Mouse (Mus musculus): ENCODE measurements around the gene 1500009C09Rik. TPM values are rescaled to one million over a fixed set of nuclear protein-coding genes. Genes with fewer than 3 reads are reported as not detected.
"Not testable (repeated sequence)": the region's sequence is repeated elsewhere in the genome, so short reads cannot be mapped to it uniquely, and the experiment has no call there.

Gene 1500009C09Rik
- total and polyA plus RNA-seq, 2 experiments from 2014 or later: 17.9 to 156 TPM

GRCm38 (mm10) chr15:82236565-82236964 is 15.6 kb upstream of the 1500009C09Rik start:
- H3K4me2 ChIP-seq (ENCODE audit: low read depth, low read length, poor library complexity, severe bottlenecking): no peak overlapping the region
- no peak overlapping the region for H3K27ac ChIP-seq (ENCODE audit: low read depth, low read length)
- H3K27me3 ChIP-seq (ENCODE audit: insufficient read depth, low read length): no peaks in the 10 kb centered on the region
- no peak overlapping the region for H3K4me3 ChIP-seq (ENCODE audit: low read depth, low read length)
- WGBS: 17% methylated on average over 5 of the region's 5 CpGs
- no peaks in the 10 kb centered on the region for H3K4me1 ChIP-seq (ENCODE audit: insufficient read depth, low read length)
- peak; percentile 99 for TF ChIP-seq CTCF (IDR thresholded peaks at IDR 0.05)
- peak; percentile 71; the same call in 1 of the 2 replicates for ATAC-seq (ENCODE audit: low FRiP score)
- no peaks in the 10 kb centered on the region for H3K36me3 ChIP-seq (ENCODE audit: insufficient read depth, low read length)
- DNase-seq (ENCODE audit: low spot score): peak; percentile 82
- H3K9me3 ChIP-seq (ENCODE audit: low read length): no peaks in the 10 kb centered on the region
- no peak overlapping the region for H3K9ac ChIP-seq (replicated peaks; ENCODE audit: low read length, poor library complexity, severe bottlenecking)

- Histone ChIP-seq H3K9ac (replicated peaks; ENCODE audit: low read length, poor library complexity, severe bottlenecking) (no peak overlapping the region), H3K9me3 (ENCODE audit: low read length) (no peaks in the 10 kb centered on the region), H3K36me3 (ENCODE audit: insufficient read depth, low read length) (no peaks in the 10 kb centered on the region), H3K4me2 (ENCODE audit: low read depth, low read length, poor library complexity, severe bottlenecking) (peak overlapping the region; percentile 95), H3K27me3 (ENCODE audit: insufficient read depth, low read length) (no peaks in the 10 kb centered on the region), H3K27ac (ENCODE audit: low read depth, low read length) (no peak overlapping the region), H3K4me3 (ENCODE audit: low read depth, low read length) (peak overlapping the region; percentile 61), H3K4me1 (ENCODE audit: insufficient read depth, low read length) (no peaks in the 10 kb centered on the region)
- ATAC-seq (ENCODE audit: low FRiP score) (no peak), DNase-seq (ENCODE audit: low spot score) (no peak)
- 85% methylated on average over 3 of the region's 3 CpGs for WGBS
- TF ChIP-seq CTCF (IDR thresholded peaks at IDR 0.05): no peak
Measured at GRCm38 (mm10) chr15:82243311-82243710, 8.9 kb upstream of the 1500009C09Rik start.

GRCm38 (mm10) chr15:82243742-82244114 is 8.5 kb upstream of the 1500009C09Rik start:
- no peaks in the 10 kb centered on the region for H3K4me1 ChIP-seq (ENCODE audit: insufficient read depth, low read length)
- WGBS: 3% methylated on average over 12 of the region's 12 CpGs
- H3K27me3 ChIP-seq (ENCODE audit: insufficient read depth, low read length): no peaks in the 10 kb centered on the region
- peak overlapping the region; percentile 62 for H3K9ac ChIP-seq (replicated peaks; ENCODE audit: low read length, poor library complexity, severe bottlenecking)
- peak overlapping the region; percentile 95 for H3K4me2 ChIP-seq (ENCODE audit: low read depth, low read length, poor library complexity, severe bottlenecking)
- H3K27ac ChIP-seq (ENCODE audit: low read depth, low read length): 0 out of 2 replicates have a peak overlapping the region, but pooled peaks have one; percentile 26
- no peak for TF ChIP-seq CTCF (IDR thresholded peaks at IDR 0.05)
- peak overlapping the region; percentile 61 for H3K4me3 ChIP-seq (ENCODE audit: low read depth, low read length)
- H3K36me3 ChIP-seq (ENCODE audit: insufficient read depth, low read length): no peaks in the 10 kb centered on the region
- H3K9me3 ChIP-seq (ENCODE audit: low read length): no peaks in the 10 kb centered on the region
- ATAC-seq (ENCODE audit: low FRiP score): peak; percentile 42; the same call in 1 of the 2 replicates
- peak; percentile 45 for DNase-seq (ENCODE audit: low spot score)

- no peaks in the 10 kb centered on the region for H3K9me3 ChIP-seq (ENCODE audit: low read length)
- no peaks in the 10 kb centered on the region for H3K36me3 ChIP-seq (ENCODE audit: insufficient read depth, low read length)
- ATAC-seq (ENCODE audit: low FRiP score) (peak; percentile 96), DNase-seq (ENCODE audit: low spot score) (peak; percentile 93)
- peak within 1 kb of the TSS; percentile 95 for H3K4me2 ChIP-seq (ENCODE audit: low read depth, low read length, poor library complexity, severe bottlenecking)
- H3K4me1 ChIP-seq (ENCODE audit: insufficient read depth, low read length): no peaks in the 10 kb centered on the region
- H3K27me3 ChIP-seq (ENCODE audit: insufficient read depth, low read length): no peaks in the 10 kb centered on the region
- peak within 1 kb of the TSS; percentile 61 for H3K4me3 ChIP-seq (ENCODE audit: low read depth, low read length)
- H3K9ac ChIP-seq (replicated peaks; ENCODE audit: low read length, poor library complexity, severe bottlenecking): peak within 1 kb of the TSS; percentile 62
- 0 out of 2 replicates have a peak within 1 kb of the TSS, but pooled peaks have one; percentile 26 for H3K27ac ChIP-seq (ENCODE audit: low read depth, low read length)
- no peak for TF ChIP-seq CTCF (IDR thresholded peaks at IDR 0.05)
- under 1% methylated on average over 60 of the region's 65 CpGs for WGBS
Measured at GRCm38 (mm10) chr15:82244115-82244804, 7.9 kb upstream of the 1500009C09Rik start, which contains the start of gene Cenpm. TSS of gene Cenpm (minus strand) at chr15:82244748.

GRCm38 (mm10) chr15:82244805-82245161 is 7.4 kb upstream of the 1500009C09Rik start:
- H3K9me3 ChIP-seq (ENCODE audit: low read length); H3K27ac ChIP-seq (ENCODE audit: low read depth, low read length); DNase-seq (ENCODE audit: low spot score); H3K9ac ChIP-seq (replicated peaks; ENCODE audit: low read length, poor library complexity, severe bottlenecking); H3K36me3 ChIP-seq (ENCODE audit: insufficient read depth, low read length); H3K4me1 ChIP-seq (ENCODE audit: insufficient read depth, low read length); H3K27me3 ChIP-seq (ENCODE audit: insufficient read depth, low read length); ATAC-seq (ENCODE audit: low FRiP score): not testable (repeated sequence)
- peak overlapping the region; percentile 95 for H3K4me2 ChIP-seq (ENCODE audit: low read depth, low read length, poor library complexity, severe bottlenecking)
- WGBS: 22% methylated on average over 9 of the region's 9 CpGs
- peak overlapping the region; percentile 61 for H3K4me3 ChIP-seq (ENCODE audit: low read depth, low read length)

GRCm38 (mm10) chr15:82247131-82247776 is 4.9 kb upstream of the 1500009C09Rik start:
- no peak for TF ChIP-seq CTCF (IDR thresholded peaks at IDR 0.05)

More at GRCm38 (mm10) chr15:82247131-82247776, 4.9 kb upstream of the 1500009C09Rik start:
- H3K27ac ChIP-seq (ENCODE audit: low read depth, low read length): no peak overlapping the region
- H3K9me3 ChIP-seq (ENCODE audit: low read length): no peaks in the 10 kb centered on the region
- no peak overlapping the region for H3K4me2 ChIP-seq (ENCODE audit: low read depth, low read length, poor library complexity, severe bottlenecking)
- 78% methylated on average over 3 of the region's 3 CpGs for WGBS
- DNase-seq (ENCODE audit: low spot score) (no peak), ATAC-seq (ENCODE audit: low FRiP score) (no peak)
- no peak overlapping the region for H3K9ac ChIP-seq (replicated peaks; ENCODE audit: low read length, poor library complexity, severe bottlenecking)
- H3K4me1 ChIP-seq (ENCODE audit: insufficient read depth, low read length): no peaks in the 10 kb centered on the region
- H3K4me3 ChIP-seq (ENCODE audit: low read depth, low read length): no peak overlapping the region
- H3K27me3 ChIP-seq (ENCODE audit: insufficient read depth, low read length): no peaks in the 10 kb centered on the region
- no peaks in the 10 kb centered on the region for H3K36me3 ChIP-seq (ENCODE audit: insufficient read depth, low read length)
